Mouse (Mus musculus) heart, postnatal 10 days (tissue): ENCODE measurements around the gene Zfp493. TPM values are rescaled to one million over a fixed set of nuclear protein-coding genes. Genes with fewer than 3 reads are reported as not detected.
A peak's percentile ranks its signal among the peaks of the same experiment; 100 is the strongest.
"Not testable (repeated sequence)": the region's sequence is repeated elsewhere in the genome, so short reads cannot be mapped to it uniquely, and the experiment has no call there.

Source experiments
- DNase-seq, 2 experiments: peaks; one replicate each; pipeline ENCODE4 v3.0.0; 2021
- intact Hi-C: fragments of 180-260 bp; cut with DNase I; formaldehyde crosslinking; loops from one replicate; pipeline ENCODE4 v1.15.1; 2025
- total RNA-seq, 2 experiments: library from RNA; stranded (reverse); gene quantifications; 2 replicates each; pipeline ENCODE4 v1.2.3; 2021

The Zfp493 gene
- total RNA-seq: 1 to 10 TPM in 1 of 2 experiments, under 1 TPM in 1; 0.84 to 1.1 TPM

DNA sequence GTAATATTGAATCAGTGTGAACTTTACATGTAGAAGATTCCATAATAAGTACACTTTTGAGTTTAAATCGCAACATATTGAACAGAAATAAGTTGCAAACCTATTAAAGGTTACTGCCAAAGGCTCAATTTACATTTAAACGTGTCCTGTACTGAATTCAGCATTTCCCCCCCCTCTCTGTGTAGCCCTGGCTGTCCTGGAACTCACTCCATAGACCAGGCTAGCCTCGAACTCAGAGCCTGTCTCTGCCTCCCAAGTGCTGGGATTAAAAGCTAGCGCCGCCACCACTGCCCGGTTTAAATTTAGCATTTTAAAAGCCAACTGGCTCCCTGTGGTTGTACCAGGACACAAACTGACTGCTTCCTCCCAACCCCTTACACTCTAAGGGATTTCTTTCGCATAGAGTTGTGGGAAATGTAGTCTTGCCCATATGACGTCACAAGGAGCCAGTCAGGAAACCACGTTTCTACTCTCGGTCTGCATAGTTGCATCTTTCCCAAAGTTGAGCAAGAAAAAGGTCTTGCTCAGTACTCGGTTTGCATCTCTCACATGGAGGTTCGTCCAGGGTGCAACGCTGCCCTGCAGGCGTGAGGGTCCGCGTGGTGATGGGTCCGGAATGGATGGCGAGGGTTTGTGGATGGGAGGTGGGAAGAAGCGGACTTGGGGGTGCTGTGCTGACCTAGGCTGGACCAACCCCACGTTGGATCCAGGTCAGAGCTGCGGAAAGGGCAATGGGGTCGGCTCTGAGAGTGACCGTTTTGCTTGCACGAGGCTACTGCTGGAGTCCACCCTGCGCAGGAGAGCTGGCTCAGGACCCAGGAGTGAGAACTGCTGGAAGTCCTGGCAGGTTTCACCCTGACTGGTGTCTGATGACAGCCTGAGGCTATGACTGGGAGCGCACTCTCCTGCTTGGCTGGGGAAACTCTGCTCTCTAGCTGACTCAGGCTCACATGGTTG, at the start of gene Zfp493:
TSS of gene Zfp493 (plus strand) at position 429 of the 957 bp plus-strand sequence.
- intact Hi-C loops: loop anchor here (2.0 kb wide), 1 partner anchor 25 kb away; the partner anchor contains the start of gene Zfp85
- DNase-seq: peak; percentile 80 to 86

DNA sequence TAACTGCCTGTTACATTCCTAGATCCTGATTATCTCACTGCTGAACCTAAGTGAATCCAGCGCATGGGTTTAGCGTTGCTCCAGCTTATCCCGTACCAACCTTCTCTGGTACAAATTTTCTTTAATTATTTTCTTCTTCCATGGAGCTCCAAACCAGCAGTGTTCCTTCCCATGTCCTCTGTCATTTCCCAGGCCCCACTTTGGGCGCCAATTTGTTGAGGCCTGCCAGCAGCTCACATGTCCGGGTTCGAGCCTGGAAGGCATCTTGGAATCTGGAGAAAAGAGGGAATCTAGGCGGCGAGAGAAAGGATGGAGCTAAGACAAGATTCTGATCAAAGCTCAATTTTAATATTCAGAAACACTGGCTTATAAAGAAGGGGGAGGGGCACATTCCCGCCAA, 45.1 kb upstream of the Zfp493 start:
- intact Hi-C loops: not testable (repeated sequence)

DNA sequence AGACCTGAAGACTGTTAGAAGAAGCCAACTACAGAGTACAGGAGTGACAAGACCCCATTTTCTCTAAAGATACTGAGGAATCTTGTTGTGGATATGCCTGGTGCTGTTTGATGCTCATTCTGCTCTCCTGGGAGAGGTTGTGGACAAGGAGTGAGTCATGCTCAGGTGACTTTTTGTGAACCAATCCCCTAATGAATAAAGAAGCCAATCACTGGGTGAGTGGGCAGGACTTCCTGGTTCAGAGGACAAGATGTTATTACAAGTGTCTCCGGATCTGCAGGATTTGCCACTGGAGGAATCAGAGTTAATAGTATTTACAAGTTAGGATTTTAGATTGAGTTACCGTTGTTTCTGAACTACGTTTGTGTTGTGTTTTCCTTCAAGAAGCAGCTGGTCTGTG, 36.6 kb upstream of the Zfp493 start:
- intact Hi-C loops: no loop called here
- DNase-seq: no peak

More for the DNA sequence above, 45.1 kb upstream of the Zfp493 start:
- not testable (repeated sequence) for DNase-seq

DNA sequence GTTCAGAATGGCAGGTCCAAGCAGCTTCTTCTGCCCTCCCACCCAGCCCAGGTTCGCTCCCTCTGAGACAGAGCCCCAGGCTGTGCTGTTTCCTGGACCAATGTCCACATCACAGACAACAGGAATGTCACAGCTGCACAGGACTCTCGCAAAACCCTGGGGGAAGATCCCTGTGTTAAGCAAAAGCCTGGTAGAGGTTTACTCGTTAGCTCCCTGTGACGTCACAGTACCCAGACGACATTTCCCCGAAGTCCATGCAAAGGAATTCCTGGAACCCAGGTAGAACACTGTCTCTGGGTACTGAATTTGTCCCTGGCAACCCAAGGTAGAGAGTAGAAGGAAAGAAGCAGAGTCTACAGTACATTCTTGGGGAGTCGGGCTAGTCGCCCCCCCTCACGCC, 35.6 kb upstream of the Zfp493 start:
- intact Hi-C loops: no loop called here

DNA sequence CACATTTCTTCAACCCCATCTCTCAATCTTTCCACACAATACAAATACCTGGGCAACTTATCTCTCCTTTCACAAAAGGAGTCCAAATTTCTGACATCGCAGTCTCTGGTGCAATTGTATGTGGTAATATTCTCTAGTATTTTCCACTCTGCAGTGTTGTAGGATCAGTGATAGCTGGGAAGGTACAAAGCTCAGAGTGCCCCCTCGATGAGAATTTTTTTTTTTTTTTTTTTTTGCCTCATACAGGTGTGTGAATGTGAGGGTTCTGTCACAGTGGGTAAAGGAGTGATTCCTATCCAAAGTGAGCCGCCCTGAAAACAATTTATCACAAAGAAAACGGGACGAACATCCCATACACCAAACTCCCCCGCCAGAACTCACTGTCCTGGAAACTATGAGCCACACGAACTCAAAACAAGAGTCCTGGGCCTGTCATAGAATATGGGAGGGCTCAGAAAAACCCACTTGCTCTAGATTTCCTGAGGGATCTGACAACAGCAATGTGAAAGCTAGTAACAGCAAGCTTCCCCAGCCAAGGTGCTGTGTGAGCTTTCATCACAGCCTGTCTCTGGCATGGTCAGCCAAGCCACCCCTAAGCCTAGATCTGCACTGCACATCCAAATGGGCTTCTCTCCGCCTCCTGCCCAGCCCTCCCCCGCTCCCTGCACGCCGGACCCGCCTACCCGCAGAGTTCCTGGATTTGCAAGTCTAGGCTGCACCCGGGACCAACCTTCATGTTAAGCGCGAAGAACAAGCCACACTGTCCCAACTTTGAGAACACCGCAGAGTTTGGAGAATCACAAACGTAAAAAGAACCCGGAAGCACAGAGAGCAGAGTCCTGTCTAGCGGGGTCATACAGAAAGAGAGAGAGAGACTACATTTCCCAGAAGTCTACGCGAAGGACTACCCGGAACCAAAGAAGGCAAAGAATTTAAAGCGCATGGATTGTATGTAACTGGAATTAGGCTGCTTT, 24.9 kb upstream of the Zfp493 start, which contains the start of gene Zfp85:
TSS of gene Zfp85 (minus strand) at position 896 of the 974 bp plus-strand sequence.
- peak; percentile 71 to 74 for DNase-seq
- intact Hi-C loops: loop anchor here (2.0 kb wide), 1 partner anchor 24 kb away; the partner anchor contains the start of gene Zfp493

More for the DNA sequence above, 35.6 kb upstream of the Zfp493 start:
- DNase-seq: no peak

DNA sequence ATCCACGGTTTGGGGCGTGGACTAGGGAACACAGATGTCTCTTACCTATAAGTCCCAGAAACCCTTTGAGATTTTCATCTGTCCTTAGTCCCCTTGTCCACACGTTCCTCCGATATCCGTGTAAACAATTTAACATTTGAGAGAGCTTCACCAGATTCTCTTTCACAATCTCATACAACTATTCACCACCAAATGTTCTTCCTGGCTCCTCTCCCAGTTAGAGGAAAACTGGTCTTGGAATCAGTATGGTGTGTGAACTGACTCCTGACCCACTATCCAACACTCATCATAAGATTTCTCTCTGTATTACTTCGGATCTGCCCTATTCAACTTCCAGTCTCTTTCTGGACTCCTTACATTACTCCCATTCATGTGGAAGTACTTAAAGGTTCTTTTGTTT, 23.7 kb upstream of the Zfp493 start:
- intact Hi-C loops: loop anchor here (2.0 kb wide), 2 partner anchors 23 to 57 kb away; partner anchors contain the start of genes Zfp273 and Zfp493

DNA sequence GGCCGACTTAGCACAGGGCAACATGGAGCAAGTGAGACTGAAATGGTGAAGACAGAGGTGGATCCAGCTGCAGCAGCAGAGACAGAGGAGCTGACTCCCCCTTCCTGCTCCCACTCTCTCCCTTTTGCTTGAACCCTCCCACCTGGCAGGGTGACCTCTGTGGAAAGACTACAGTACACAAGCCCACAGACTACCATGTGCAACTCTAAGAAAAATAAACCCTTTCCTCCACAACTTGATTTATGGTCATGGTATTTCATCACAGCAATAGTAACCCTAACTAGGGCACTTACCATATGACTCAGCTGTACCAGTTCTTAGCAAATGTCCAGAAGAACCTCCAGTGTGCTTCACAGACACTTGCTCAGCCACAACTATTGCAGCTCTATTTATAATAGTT, 19.5 kb upstream of the Zfp493 start:
- intact Hi-C loops: no loop called here
- DNase-seq: no peak

More for the DNA sequence above, 23.7 kb upstream of the Zfp493 start:
- no peak for DNase-seq

DNA sequence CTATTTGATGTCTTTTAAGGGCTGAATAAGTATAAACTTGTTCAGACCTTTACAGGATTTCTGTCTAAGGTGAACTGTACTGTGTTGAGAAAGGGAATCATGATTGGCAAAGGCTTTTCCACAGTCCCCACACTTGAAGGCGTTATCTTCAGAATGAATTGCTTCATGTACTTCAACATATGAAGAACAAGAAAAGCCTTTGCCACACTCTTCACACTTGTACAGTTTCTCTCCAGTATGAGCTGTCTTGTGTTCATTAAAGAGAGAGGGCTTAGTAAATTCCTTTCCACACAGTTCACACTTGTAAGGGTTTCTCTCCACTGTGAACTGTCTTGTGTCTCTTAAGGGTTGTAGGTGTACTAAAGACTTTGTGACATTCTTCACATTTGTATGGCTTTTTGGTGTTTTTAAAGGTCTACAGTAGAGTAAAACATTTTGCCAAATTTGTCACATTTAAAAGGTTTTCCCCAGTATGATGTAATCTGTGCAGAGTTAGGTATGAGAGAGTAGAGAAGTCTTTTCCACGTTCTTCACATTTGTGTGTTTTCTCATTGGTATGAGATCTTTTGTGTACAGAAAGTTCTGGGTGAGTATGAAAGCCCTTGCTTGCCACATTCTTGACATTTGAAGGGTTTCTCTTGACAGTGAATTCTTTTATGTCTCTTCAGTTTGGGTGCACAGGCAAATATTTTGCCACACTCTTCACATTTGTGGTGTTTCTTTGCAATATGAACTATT, 16.3 kb upstream of the Zfp493 start:
- intact Hi-C loops: no loop called here
- no peak for DNase-seq

DNA sequence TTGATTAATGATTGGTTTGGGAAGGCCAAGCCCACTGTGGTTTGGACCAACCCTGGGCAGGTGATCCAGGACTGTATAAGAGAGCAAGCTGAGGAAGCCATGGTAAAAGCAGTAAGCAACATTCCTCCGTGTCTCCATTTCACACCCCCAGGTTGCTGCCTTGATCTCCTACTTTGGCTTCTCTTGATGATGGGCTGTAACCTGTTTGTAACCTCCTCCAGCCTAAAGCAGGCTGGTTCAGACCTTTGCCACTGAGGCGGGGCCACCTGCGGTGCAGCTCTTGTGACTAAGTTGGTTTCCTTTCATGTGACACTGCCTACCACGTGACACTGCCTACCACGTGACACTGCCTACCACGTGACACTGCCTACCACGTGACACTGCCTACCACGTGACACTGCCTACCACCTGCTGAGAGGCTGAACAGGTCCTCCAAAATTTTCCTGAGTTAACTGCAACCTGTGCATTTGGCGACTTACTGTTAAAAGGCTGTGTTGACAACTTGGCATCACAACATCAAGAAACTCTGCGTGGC, 12.5 kb downstream of the Zfp493 start:
- intact Hi-C loops: no loop called here
- no peak for DNase-seq

DNA sequence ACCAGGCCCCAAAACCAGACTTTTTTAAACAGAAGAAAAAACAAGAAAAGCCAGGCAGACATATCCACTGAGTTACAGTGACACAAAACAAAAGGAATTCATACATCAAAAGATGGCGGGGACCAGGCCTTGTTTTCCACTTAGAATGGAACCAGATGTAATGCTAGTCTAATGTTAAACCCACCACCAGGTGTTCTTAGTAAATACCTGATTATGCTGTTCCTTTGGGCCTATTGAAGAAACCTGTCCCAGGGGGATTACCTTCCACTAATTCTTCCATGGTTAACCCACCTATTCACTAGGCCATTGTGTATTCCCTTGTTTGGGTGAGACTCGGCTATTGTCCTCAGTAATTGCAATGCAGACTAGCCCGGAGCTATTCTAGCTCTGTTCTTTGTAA, 19.1 kb downstream of the Zfp493 start:
- intact Hi-C loops: no loop called here
- DNase-seq: no peak

DNA sequence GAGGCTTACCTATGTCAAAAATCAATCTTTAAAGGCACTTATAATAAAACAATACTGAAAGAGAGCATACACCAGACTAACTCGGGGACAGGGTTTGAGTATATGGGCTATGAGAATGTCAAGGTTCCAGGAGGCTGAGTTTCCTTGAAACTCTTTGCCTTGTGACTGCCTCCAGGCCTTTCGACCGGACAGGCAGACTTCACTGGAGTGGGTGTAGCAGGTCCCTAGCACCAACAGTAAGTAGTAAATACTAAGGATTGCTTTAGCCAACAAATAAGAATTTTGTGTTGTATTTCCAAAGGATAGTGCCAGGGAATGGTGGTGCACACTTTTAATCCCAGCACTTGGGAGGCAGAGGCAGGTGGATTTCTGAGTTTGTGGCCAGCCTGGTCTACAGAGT, 19.7 kb downstream of the Zfp493 start:
- DNase-seq, intact Hi-C loops: not testable (repeated sequence)

DNA sequence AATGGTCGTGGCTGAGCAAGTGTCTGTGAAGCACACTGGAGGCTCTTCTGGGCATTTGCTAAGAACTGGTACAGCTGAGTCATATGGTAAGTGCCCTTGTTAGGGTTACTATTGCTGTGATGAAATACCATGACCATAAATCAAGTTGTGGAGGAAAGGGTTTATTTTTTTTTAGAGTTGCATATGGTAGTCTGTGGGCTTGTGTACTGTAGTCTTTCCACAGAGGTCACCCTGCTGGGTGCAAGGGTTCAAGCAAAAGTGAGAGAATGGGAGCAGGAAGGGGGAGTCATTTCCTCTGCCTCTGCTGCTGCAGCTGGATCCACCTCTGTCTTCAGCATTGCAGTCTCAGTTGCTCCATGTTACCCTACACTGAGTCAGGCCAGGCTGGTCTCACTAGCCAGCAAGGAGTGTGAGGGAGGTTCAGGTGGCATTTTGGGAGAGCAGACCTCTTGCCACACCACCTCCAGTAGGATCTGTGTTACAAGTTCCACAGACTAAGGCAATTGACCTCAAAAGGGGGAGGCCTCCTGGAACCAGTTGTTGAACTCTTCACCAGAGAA, 32.2 kb downstream of the Zfp493 start:
- DNase-seq: no peak
- intact Hi-C loops: loop anchor here (2.0 to 10.0 kb wide), 2 partner anchors 55 to 547 kb away; no protein-coding TSS in a partner anchor

DNA sequence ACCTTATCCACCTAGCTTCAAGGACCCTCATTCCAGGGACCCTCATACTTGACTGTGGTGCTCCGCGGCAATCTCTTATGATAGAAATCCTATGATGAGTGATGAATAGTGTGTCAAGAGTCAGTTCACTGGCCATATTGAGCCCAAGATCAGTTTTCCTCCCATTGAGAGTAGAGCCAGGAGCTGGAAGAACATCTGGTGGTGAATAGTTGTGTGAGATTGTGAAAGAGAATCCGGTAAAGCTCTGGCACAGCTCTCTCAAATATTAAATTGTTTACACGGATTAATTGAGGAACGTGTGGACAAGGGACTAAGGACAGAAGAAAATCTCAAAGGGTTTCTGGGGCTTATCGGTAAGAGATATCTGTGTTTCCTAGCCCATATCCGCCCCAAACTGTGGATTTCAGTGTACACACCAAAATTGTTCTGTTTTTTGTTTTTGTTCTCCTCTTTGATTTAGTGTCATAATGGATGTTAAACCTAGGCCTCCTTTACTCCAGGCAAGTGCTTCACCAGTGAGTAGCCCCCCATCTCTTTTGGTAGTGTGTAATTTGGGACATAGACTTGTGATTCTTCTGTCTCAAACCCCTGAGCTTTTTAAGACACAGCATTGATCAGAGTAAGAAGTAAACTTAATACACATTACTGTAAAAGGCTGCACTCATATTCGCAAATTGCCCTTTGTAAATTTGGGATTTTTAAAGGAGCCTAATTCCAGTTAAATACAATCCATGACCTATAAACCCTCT, 33.6 kb downstream of the Zfp493 start:
- intact Hi-C loops: loop anchor here (2.0 to 10.0 kb wide), 2 partner anchors 56 to 548 kb away; no protein-coding TSS in a partner anchor
- DNase-seq: no peak

DNA sequence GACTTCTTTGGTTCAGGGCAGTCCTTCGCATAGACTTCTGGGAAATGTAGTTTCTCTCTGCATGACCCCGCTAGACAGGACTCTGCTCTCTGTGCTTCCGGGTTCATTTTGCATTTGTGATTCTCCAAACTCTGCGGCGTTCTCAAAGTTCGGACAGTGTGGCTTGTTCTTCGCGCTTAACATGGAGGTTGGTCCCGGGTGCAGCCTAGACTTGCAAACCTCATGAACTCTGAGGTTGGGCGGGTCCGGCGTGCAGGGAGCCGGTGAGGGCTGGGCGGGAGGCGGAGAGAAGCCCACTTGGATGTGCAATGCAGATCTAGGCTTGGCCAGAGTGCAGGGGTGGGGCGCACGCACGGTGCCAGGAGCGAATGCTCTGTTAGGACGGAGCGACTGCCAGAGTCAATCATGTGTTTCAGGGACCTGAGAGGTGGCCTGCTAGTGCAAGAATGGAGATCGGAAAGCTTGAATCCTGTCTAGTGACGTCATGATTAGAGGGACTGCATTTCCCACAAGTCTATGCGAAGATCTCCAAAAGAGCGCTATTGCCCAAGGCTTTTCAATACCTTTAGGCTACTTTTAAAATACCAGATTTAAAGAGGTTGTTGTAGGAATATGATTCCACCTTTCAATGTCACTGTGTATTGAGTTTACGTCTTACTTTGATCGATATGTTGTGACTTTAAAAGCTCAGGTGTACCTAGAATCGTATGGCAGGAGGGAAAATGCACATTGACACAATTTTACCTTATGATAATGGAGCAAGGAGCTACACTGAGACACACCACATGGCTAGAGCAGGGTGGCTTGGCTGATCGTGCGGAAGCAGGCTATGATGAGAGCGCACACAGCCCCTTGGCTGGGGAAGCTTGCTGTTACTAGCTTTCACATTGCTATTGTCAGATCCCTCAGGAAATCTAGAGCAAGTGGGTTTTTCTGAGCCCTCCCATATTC, 34.5 kb downstream of the Zfp493 start, which contains the start of gene Zfp273:
TSS of gene Zfp273 (plus strand) at position 31 of the 951 bp plus-strand sequence.
- peak; percentile 87 to 88 for DNase-seq
- intact Hi-C loops: loop anchor here (2.0 to 10.0 kb wide), 2 partner anchors 57 to 549 kb away; no protein-coding TSS in a partner anchor

DNA sequence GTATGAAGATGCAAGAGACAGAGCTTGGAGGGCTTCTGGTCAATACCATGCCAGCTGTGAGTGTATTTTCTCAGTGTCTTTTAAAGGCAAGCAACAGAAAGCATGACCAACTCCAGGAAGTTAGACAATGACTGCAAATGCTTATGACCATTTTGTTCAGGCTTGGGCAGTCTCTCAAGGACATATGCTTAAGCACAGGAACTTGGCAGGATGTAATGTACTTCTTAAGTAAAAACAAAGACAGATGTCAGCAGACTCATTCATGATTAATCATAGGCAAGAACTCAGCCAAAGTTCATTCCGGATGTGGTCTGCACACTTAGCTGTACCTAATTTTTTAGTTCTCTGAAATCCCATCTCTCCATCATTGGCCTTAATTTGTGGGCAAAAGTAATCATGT, 39.1 kb downstream of the Zfp493 start:
- intact Hi-C loops: loop anchor here (10.0 kb wide), 1 partner anchor 554 kb away; no protein-coding TSS in a partner anchor
- no peak for DNase-seq

DNA sequence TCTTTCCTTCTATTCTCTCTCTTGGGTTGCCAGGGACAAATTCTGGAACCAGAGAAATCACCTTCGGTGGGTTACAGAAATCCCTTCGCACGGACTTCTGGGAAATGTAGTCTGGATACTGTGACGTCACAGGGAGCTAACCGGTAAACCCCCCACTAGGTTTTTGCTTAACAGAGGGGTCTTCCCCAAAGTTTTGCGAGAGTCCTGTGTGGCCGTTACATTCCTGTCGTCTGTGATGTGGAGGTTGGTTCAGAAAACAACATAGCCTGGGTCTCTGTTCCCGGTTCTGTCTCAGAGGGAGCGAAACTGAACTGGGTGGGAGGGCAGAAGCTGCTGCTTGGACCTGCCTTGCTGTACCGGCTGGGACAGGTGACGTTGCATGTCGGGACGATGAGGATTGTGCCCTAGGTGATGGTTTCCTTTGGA, 51.4 kb downstream of the Zfp493 start, which contains the start of gene Gm10037:
TSS of gene Gm10037 (plus strand) at position 196 of the 426 bp plus-strand sequence.
- intact Hi-C loops: loop anchor here (5.0 kb wide), 2 partner anchors 104 to 149 kb away; partner anchors contain the start of gene Zfp65
- DNase-seq: peak; percentile 34 to 70

DNA sequence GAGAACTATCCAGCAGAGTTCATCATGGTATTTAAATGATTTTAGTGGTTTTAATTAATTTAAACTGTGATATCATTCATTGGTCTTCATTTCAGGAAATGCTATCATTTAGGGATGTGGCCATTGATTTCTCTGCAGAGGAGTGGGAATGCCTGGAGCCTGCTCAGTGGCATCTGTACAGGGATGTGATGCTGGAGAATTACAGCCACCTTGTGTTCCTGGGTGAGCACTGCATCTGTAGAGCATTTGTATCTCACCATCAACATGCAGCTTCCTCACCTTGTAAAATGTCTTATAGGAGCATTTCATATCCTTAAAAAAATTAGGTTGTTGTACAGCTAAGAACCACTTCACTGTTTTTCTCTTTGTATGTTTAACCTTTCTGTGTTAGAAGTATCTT, 53.6 kb downstream of the Zfp493 start:
- intact Hi-C loops: loop anchor here (5.0 kb wide), 2 partner anchors 106 to 151 kb away; partner anchors contain the start of gene Zfp65
- not testable (repeated sequence) for DNase-seq
